Mouse (Mus musculus) megakaryocyte, embryonic 14.5 days (primary cell): ENCODE measurements around the gene Dpy19l3.

Experiments
- FLI1 ChIP-seq: IDR thresholded peaks from 2 replicates; pipeline ENCODE4 v1.6.1; 2012; ENCODE audit warnings: low read length, inconsistent platforms, mixed read lengths
- GATA1 ChIP-seq: IDR thresholded peaks from 3 replicates; pipeline ENCODE4 v1.6.1; 2012; ENCODE audit warnings: mixed read lengths, low read length, inconsistent platforms, borderline replicate concordance

DNA sequence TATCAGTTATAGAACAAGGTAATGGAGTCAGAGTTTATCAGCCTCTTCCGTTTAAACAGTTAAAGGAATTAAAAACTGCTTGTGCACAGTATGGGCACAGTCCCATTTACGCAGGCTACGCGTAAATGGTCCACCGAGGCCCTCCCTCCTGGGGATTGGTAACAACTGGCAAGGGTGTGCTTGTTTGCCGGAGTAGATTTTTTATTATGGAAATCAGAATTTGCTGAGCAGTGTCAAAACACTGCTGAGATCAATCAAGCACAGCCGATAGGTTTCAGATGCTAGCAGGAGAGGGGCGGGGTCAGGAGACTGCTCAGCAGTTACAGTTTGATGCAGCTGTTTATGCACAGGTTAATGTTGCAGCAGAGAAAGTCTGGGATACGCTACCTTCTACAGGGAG is 66.0 kb downstream of the Dpy19l3 start:
- TF ChIP-seq GATA1 (no peak), FLI1 (no peak)
